Mouse (Mus musculus): ENCODE data around the gene Trim63.

Trim63 gene

GRCm38 (mm10) chr4:134343071-134344031 is 28.4 kb downstream of the Trim63 start, which contains the start of gene Slc30a2:
Slc30a2 (plus strand) TSS chr4:134343181.
- peaks cover 23% of the 10 kb centered on the region for H3K36me3 ChIP-seq (ENCODE audit: insufficient read depth, low read length)
- no peak for TF ChIP-seq CTCF (conservative IDR thresholded peaks at IDR 0.05; ENCODE audit: low read length)
- no peak for TF ChIP-seq POU5F1 (IDR thresholded peaks at IDR 0.05; ENCODE audit: borderline replicate concordance, low read length)
- TF ChIP-seq NANOG (IDR thresholded peaks at IDR 0.05; ENCODE audit: borderline replicate concordance, low read length): no peak
- peaks cover 53% of the 10 kb centered on the region for H3K4me1 ChIP-seq (replicated peaks; ENCODE audit: low read depth, low read length)
- H3K27me3 ChIP-seq (ENCODE audit: insufficient read depth, low read length): peaks cover 29% of the 10 kb centered on the region
- H3K4me3 ChIP-seq (replicated peaks; ENCODE audit: low read length): peak within 1 kb of the TSS; percentile 79
- H3K9me3 ChIP-seq (ENCODE audit: low read length): peaks cover 16% of the 10 kb centered on the region

- Histone ChIP-seq H3K27me3 (ENCODE audit: insufficient read depth, low read length) (peaks cover 29% of the 10 kb centered on the region), H3K9me3 (ENCODE audit: low read length) (peaks cover 7% of the 10 kb centered on the region), H3K4me1 (replicated peaks; ENCODE audit: low read depth, low read length) (peaks cover 59% of the 10 kb centered on the region), H3K36me3 (ENCODE audit: insufficient read depth, low read length) (peaks cover 33% of the 10 kb centered on the region), H3K4me3 (replicated peaks; ENCODE audit: low read length) (no peak overlapping the region)
- 0 out of 2 replicates have a peak, but pooled peaks have one; percentile 9 for TF ChIP-seq CTCF (conservative IDR thresholded peaks at IDR 0.05; ENCODE audit: low read length)
- 0 out of 2 replicates have a peak, but pooled peaks have one; percentile 36 for TF ChIP-seq POU5F1 (IDR thresholded peaks at IDR 0.05; ENCODE audit: borderline replicate concordance, low read length)
- no peak for TF ChIP-seq NANOG (IDR thresholded peaks at IDR 0.05; ENCODE audit: borderline replicate concordance, low read length)
Observed at GRCm38 (mm10) chr4:134344620-134345019, 29.7 kb downstream of the Trim63 start.

GRCm38 (mm10) chr4:134345802-134346201 is 30.9 kb downstream of the Trim63 start:
- no peak for TF ChIP-seq CTCF (conservative IDR thresholded peaks at IDR 0.05; ENCODE audit: low read length)
- TF ChIP-seq NANOG (IDR thresholded peaks at IDR 0.05; ENCODE audit: borderline replicate concordance, low read length): no peak
- no peak for TF ChIP-seq POU5F1 (IDR thresholded peaks at IDR 0.05; ENCODE audit: borderline replicate concordance, low read length)
- Histone ChIP-seq H3K36me3 (ENCODE audit: insufficient read depth, low read length) (peaks cover 33% of the 10 kb centered on the region), H3K4me1 (replicated peaks; ENCODE audit: low read depth, low read length) (peaks cover 70% of the 10 kb centered on the region), H3K9me3 (ENCODE audit: low read length) (peaks cover 2% of the 10 kb centered on the region), H3K27me3 (ENCODE audit: insufficient read depth, low read length) (peaks cover 27% of the 10 kb centered on the region), H3K4me3 (replicated peaks; ENCODE audit: low read length) (no peak overlapping the region)

GRCm38 (mm10) chr4:134348078-134348477 is 33.2 kb downstream of the Trim63 start:
- H3K27me3 ChIP-seq (ENCODE audit: insufficient read depth, low read length): peaks cover 8% of the 10 kb centered on the region
- H3K36me3 ChIP-seq (ENCODE audit: insufficient read depth, low read length): peaks cover 33% of the 10 kb centered on the region
- H3K4me1 ChIP-seq (replicated peaks; ENCODE audit: low read depth, low read length): peaks cover 77% of the 10 kb centered on the region
- TF ChIP-seq POU5F1 (IDR thresholded peaks at IDR 0.05; ENCODE audit: borderline replicate concordance, low read length): no peak
- no peak for TF ChIP-seq CTCF (conservative IDR thresholded peaks at IDR 0.05; ENCODE audit: low read length)
- TF ChIP-seq NANOG (IDR thresholded peaks at IDR 0.05; ENCODE audit: borderline replicate concordance, low read length): no peak
- no peaks in the 10 kb centered on the region for H3K9me3 ChIP-seq (ENCODE audit: low read length)
- no peak overlapping the region for H3K4me3 ChIP-seq (replicated peaks; ENCODE audit: low read length)

- H3K4me1 ChIP-seq (replicated peaks; ENCODE audit: low read depth, low read length): peaks cover 77% of the 10 kb centered on the region
- H3K36me3 ChIP-seq (ENCODE audit: insufficient read depth, low read length): peaks cover 37% of the 10 kb centered on the region
- no peak overlapping the region for H3K4me3 ChIP-seq (replicated peaks; ENCODE audit: low read length)
- peaks cover 4% of the 10 kb centered on the region; the same call in 1 of the 2 replicates for H3K27me3 ChIP-seq (ENCODE audit: insufficient read depth, low read length)
- no peaks in the 10 kb centered on the region for H3K9me3 ChIP-seq (ENCODE audit: low read length)
- TF ChIP-seq NANOG (IDR thresholded peaks at IDR 0.05; ENCODE audit: borderline replicate concordance, low read length) (no peak), CTCF (conservative IDR thresholded peaks at IDR 0.05; ENCODE audit: low read length) (no peak), POU5F1 (IDR thresholded peaks at IDR 0.05; ENCODE audit: borderline replicate concordance, low read length) (no peak)
Observed at GRCm38 (mm10) chr4:134348545-134348944, 33.6 kb downstream of the Trim63 start.

GRCm38 (mm10) chr4:134349829-134350228 is 34.9 kb downstream of the Trim63 start:
- H3K27me3 ChIP-seq (ENCODE audit: insufficient read depth, low read length): no peaks in the 10 kb centered on the region
- H3K4me1 ChIP-seq (replicated peaks; ENCODE audit: low read depth, low read length): peaks cover 70% of the 10 kb centered on the region
- no peaks in the 10 kb centered on the region for H3K9me3 ChIP-seq (ENCODE audit: low read length)
- no peak overlapping the region for H3K4me3 ChIP-seq (replicated peaks; ENCODE audit: low read length)
- TF ChIP-seq CTCF (conservative IDR thresholded peaks at IDR 0.05; ENCODE audit: low read length) (no peak), POU5F1 (IDR thresholded peaks at IDR 0.05; ENCODE audit: borderline replicate concordance, low read length) (no peak), NANOG (IDR thresholded peaks at IDR 0.05; ENCODE audit: borderline replicate concordance, low read length) (no peak)
- peaks cover 47% of the 10 kb centered on the region for H3K36me3 ChIP-seq (ENCODE audit: insufficient read depth, low read length)

- TF ChIP-seq POU5F1 (IDR thresholded peaks at IDR 0.05; ENCODE audit: borderline replicate concordance, low read length) (no peak), CTCF (conservative IDR thresholded peaks at IDR 0.05; ENCODE audit: low read length) (no peak), NANOG (IDR thresholded peaks at IDR 0.05; ENCODE audit: borderline replicate concordance, low read length) (no peak)
- H3K4me3 ChIP-seq (replicated peaks; ENCODE audit: low read length): no peak overlapping the region
- peaks cover 69% of the 10 kb centered on the region for H3K4me1 ChIP-seq (replicated peaks; ENCODE audit: low read depth, low read length)
- H3K36me3 ChIP-seq (ENCODE audit: insufficient read depth, low read length): peaks cover 45% of the 10 kb centered on the region
- no peaks in the 10 kb centered on the region for H3K27me3 ChIP-seq (ENCODE audit: insufficient read depth, low read length)
- no peaks in the 10 kb centered on the region for H3K9me3 ChIP-seq (ENCODE audit: low read length)
Observed at GRCm38 (mm10) chr4:134350641-134351040, 35.7 kb downstream of the Trim63 start.

Data from E14TG2a.4 (cell line).